Mouse (Mus musculus): ENCODE measurements around the gene Col28a1.

The Col28a1 gene

GRCm38 (mm10) chr6:8192517-8192916 lies at the start of gene Col28a1:
Gene Col28a1 (minus strand): TSS chr6:8192617.
- DNase-seq (ENCODE audit: low read depth): no peak

GRCm38 (mm10) chr6:8228596-8228995 lies 36.2 kb upstream of the Col28a1 start:
- DNase-seq (ENCODE audit: low read depth): no peak

- no peak for DNase-seq (ENCODE audit: low read depth)
Observed at GRCm38 (mm10) chr6:8227035-8227434, 34.6 kb upstream of the Col28a1 start.

- DNase-seq (ENCODE audit: low read depth): no peak
Observed at GRCm38 (mm10) chr6:8210661-8211060, 18.2 kb upstream of the Col28a1 start.

GRCm38 (mm10) chr6:8209866-8210186 lies 17.4 kb upstream of the Col28a1 start:
- peak; percentile 71 for DNase-seq (ENCODE audit: low read depth)

- peak; percentile 97 for DNase-seq (ENCODE audit: low read depth)
Observed at GRCm38 (mm10) chr6:8209047-8209865, 16.8 kb upstream of the Col28a1 start, which contains the start of gene Mios. Gene Mios (plus strand): TSS chr6:8209222.

GRCm38 (mm10) chr6:8189917-8190316 lies 2.5 kb downstream of the Col28a1 start:
- DNase-seq (ENCODE audit: low read depth): no peak

GRCm38 (mm10) chr6:8188599-8189233 lies 3.7 kb downstream of the Col28a1 start:
- peak; percentile 78 for DNase-seq (ENCODE audit: low read depth)

- DNase-seq (ENCODE audit: low read depth): no peak
Observed at GRCm38 (mm10) chr6:8178397-8178941, 13.9 kb downstream of the Col28a1 start.

GRCm38 (mm10) chr6:8176116-8176515 lies 16.3 kb downstream of the Col28a1 start:
- DNase-seq (ENCODE audit: low read depth): no peak

GRCm38 (mm10) chr6:8175346-8175745 lies 17.1 kb downstream of the Col28a1 start:
- no peak for DNase-seq (ENCODE audit: low read depth)

GRCm38 (mm10) chr6:8174062-8174461 lies 18.4 kb downstream of the Col28a1 start:
- peak; percentile 36 for DNase-seq (ENCODE audit: low read depth)

GRCm38 (mm10) chr6:8172101-8172500 lies 20.3 kb downstream of the Col28a1 start:
- DNase-seq (ENCODE audit: low read depth): peak; percentile 58

- DNase-seq (ENCODE audit: low read depth): peak; percentile 69
Observed at GRCm38 (mm10) chr6:8164741-8165140, 27.7 kb downstream of the Col28a1 start.

- DNase-seq (ENCODE audit: low read depth): peak; percentile 64
Observed at GRCm38 (mm10) chr6:8160001-8160400, 32.4 kb downstream of the Col28a1 start.

- no peak for DNase-seq (ENCODE audit: low read depth)
Observed at GRCm38 (mm10) chr6:8157121-8157520, 35.3 kb downstream of the Col28a1 start.

GRCm38 (mm10) chr6:8152551-8153361 lies 39.7 kb downstream of the Col28a1 start:
- no peak for DNase-seq (ENCODE audit: low read depth)

- no peak for DNase-seq (ENCODE audit: low read depth)
Observed at GRCm38 (mm10) chr6:8148916-8149315, 43.5 kb downstream of the Col28a1 start.

GRCm38 (mm10) chr6:8141881-8142280 lies 50.5 kb downstream of the Col28a1 start:
- peak; percentile 88 for DNase-seq (ENCODE audit: low read depth)

- no peak for DNase-seq (ENCODE audit: low read depth)
Observed at GRCm38 (mm10) chr6:8130149-8130548, 62.3 kb downstream of the Col28a1 start.

- DNase-seq (ENCODE audit: low read depth): no peak
Observed at GRCm38 (mm10) chr6:8128164-8128563, 64.3 kb downstream of the Col28a1 start.

GRCm38 (mm10) chr6:8126545-8126944 lies 65.9 kb downstream of the Col28a1 start:
- no peak for DNase-seq (ENCODE audit: low read depth)

Data from NIH3T3 (cell line).